Mouse (Mus musculus) brown adipose tissue, adult 24 weeks (tissue): ENCODE data around the gene Tuba3a. TPM values are rescaled to one million over a fixed set of nuclear protein-coding genes. Genes with fewer than 3 reads are reported as not detected.

Source experiments
- H3K27ac ChIP-seq: fragments of 200-500 bp; replicated peaks from 2 replicates; pipeline ENCODE4 v1.5.1; 2012; ENCODE audit warnings: low read depth, mild to moderate bottlenecking, low read length
- H3K4me1 ChIP-seq: fragments of 200-500 bp; 2 replicates; pipeline ENCODE4 v1.6.1; 2012; ENCODE audit warnings: low read length, mixed read lengths; ENCODE audit not compliant: control insufficient read depth, insufficient read depth, insufficient read length
- H3K4me3 ChIP-seq: fragments of 200-500 bp; 2 replicates; pipeline ENCODE4 v1.5.1; 2012; ENCODE audit warnings: low read depth, mild to moderate bottlenecking, low read length, moderate library complexity; ENCODE audit not compliant: insufficient read depth
- polyA plus RNA-seq: library from polyadenylated mRNA; stranded (reverse); fragments of >200 nt; gene quantifications from 2 replicates; pipeline ENCODE4 v1.2.4, GENCODE M21; 2012; ENCODE audit not compliant: missing spikeins, insufficient read depth, insufficient read length

The Tuba3a gene
- polyA plus RNA-seq, 1 experiment = not detected

DNA sequence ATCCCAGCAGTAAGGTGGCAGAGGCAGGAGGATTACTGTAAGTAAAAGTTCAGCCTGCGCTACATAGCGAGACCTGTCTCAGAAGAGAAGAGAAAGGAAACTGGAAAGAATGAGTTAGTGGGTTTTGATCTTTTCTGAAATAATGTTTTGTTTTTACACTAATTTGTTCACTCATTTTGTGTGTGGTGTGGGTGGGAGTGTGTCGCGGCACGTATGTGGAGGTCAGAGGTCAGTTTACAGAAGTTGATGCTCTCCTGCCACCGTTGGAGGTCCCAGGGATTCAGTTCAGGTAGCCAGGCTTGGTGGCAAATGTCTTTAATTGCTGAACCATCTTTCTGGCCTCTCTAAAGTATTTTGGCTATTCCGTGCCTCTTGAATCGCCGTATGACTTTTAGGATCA lies 21.6 kb downstream of the Tuba3a start:
- Histone ChIP-seq H3K4me3 (no peak overlapping the region), H3K27ac (no peak overlapping the region), H3K4me1 (no peaks in the 10 kb centered on the region)

DNA sequence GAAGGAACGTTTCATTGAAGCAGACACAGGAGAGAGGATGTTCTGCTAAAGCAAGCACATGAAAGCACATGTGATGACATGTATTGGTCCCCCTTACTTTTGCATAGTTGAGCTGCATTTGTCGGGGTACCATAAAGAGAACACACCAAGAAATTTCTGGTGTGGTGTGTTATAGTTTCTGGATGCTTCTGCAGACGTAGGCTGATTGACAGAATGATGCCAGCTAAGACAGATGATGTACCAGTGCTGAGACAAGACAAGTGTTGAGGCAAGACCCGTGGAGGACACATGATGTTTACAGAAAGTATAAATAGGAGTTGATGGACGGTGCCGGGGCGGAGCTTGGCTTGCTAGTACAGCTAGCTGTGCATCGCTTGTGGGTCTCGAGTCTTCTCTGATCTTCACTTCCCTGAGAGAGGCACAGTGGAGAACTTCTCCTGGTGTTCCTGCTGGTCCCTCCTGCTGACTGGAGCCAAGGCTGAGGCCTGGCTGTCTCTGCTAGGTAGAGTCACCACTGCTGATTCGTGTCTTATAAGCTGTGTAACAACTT lies 25.8 kb downstream of the Tuba3a start:
- no peak overlapping the region for H3K27ac ChIP-seq
- H3K4me3 ChIP-seq = no peak overlapping the region
- no peaks in the 10 kb centered on the region for H3K4me1 ChIP-seq

DNA sequence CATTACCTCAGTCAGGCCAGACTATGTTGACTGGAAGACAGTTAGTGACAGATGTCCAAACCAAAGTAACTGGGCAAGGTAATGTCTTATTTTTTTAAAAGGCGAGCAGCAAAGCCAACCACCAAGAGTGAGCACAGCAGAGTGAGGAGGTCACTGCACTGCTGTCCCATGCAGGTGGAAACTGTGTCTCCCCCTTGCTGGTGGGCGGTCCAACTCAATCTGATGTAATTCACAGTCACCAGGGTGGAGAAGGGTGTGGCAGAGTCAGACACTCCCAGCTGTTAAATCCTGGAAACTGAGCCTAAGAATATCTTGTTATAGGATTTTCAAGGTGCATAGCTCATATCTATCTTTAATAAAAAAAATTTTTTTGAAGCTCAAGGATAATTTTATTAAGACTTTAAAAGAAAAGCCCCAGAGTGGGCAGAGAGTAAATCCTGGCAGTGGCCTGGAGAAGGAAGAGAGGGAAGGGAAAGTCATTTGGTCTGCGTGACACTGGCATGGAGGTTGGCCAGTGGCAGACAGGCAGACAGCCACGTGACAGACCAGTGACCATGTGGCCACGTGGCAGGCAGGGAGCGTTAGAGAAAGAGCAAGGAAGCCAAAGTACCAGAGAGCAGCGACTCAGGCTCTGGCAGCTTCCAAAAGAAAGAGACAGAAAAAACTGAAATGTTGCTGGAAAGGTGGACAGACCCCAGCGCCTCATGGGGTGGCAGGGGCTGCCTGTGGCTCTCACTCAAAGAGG lies 29.4 kb downstream of the Tuba3a start:
- H3K4me3 ChIP-seq = no peak overlapping the region
- H3K4me1 ChIP-seq = no peaks in the 10 kb centered on the region
- peak overlapping the region; percentile 73 for H3K27ac ChIP-seq

DNA sequence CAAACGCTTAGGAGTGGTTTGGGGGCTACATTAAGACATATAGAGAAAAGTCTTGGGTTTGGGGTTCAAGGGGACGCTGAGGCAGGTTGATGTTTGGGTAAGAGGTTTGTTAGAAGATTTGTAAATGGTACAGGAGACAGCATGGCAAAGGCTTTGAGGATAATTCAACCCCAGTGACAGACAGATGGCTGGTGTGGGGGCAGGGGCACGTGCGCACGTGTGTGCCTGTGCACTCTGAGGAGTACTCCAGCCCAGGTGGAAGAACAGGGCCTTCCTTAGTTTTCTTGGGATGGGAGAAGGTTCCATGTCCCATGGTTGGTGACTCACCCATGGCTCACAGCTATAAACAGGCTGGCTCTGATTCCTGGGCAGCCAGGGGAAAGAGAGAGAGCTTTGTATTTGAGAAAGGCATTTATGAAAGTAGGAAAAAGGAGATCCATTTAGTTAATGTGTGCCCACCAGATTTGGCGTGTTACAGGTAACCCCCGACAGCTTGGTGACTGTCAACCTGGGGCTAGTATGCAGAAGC lies 30.3 kb downstream of the Tuba3a start:
- no peaks in the 10 kb centered on the region for H3K4me1 ChIP-seq
- no peak overlapping the region for H3K4me3 ChIP-seq
- no peak overlapping the region for H3K27ac ChIP-seq

DNA sequence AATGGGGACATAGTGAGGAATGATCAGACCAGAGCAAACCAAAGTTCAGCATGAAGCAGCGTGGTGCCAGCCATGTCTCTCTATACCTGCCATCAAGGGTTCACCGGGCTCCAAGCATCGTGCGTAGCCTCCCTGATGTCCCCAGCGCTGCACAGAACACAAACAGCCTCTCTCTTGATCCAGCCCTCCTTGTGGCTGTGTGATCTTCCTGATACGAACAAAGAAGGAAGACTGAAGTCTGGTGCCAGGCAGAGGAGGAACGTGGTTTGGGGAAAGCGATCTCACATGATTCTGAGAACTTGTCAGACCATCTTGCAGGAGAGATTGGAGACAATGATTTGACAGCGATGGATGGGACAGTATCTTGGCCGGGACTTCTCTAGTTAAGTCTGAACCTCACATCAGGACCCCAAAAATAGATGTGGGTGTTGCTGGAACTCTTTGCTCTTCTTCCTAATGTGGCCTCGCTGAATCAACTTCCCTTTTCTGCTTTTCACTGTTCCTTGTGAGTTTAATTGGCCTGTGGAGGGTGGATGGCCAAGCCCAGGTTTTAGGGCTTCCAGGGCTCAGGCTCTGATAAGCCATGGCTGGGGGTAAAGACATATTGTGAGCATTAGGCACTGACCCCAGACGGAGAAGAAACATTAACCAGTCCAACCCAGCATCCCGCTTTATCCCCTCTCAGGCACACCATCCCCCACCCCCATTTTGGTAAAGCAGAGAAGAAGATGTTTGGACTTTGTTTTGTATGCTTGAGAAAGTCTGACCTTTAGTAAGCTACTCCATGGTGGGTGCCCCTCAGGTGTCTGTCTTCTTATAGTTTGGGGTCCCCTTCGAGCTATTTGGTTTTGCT lies 31.8 kb downstream of the Tuba3a start:
- Histone ChIP-seq H3K4me3 (peak overlapping the region; percentile 22; the same call in 1 of the 2 replicates), H3K4me1 (no peaks in the 10 kb centered on the region), H3K27ac (peak overlapping the region; percentile 59)

DNA sequence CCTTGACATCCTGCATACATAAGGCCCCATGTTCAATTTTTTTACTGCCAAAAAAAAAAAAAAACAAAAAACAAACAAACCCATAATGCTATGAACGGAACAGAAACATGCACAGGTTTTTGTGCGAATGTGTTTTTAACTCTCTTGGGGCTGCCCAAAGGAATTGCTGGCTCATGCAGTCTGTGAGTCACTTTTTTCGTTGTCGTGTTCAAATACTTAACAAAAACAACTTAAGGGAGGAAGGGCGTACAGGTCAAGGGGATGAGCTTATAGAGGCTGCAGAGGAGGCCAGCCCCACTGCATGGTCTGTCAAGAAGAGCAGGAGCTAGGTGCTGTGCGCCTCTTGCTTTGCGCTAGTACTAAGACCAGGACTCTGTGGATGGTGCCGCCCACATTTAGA lies 33.1 kb downstream of the Tuba3a start:
- Histone ChIP-seq H3K27ac (0 out of 2 replicates have a peak overlapping the region, but pooled peaks have one; percentile 34), H3K4me3 (0 out of 2 replicates have a peak overlapping the region, but pooled peaks have one; percentile 2), H3K4me1 (no peaks in the 10 kb centered on the region)

DNA sequence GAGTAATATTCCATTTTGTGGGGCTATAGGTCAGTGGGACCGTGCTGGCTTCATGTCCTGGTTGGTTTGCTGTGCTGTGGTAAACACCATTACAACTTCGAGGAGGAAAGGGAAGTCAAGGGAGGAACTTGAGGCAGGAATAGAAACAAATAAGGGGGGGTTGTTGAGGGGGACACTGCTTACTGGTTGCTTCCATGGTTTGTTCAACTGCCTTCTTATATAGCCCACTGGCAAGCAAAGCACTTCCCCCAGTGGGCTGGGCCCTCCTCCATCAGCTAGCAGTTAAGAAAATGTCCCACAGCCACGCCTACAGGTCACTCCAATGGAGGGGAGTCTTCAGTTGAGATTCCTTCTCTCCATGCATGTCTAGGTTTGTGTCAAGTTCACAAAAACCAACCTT lies 33.6 kb downstream of the Tuba3a start:
- Histone ChIP-seq H3K4me3 (no peak overlapping the region), H3K27ac (no peak overlapping the region), H3K4me1 (no peaks in the 10 kb centered on the region)

DNA sequence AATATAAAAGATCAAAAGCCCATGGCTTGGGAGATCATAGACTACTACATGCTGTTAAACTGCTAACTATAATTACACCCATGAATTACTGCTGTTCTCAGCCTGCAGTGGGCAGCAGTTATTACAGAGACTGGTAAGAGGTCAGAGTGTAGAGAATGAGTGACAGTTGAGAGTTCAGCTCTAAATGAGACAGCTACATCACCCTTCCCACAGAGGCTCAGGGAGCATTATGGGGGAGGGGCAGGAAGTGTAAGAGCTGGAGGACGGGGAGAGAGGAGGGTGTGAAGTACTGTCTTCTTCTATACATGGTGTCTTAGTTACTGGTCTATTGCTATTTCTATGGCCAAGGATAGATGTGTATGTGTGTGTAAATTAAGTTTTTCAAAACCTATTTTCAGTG lies 41.3 kb downstream of the Tuba3a start:
- Histone ChIP-seq H3K4me1 (no peaks in the 10 kb centered on the region), H3K27ac (no peak overlapping the region), H3K4me3 (no peak overlapping the region)

DNA sequence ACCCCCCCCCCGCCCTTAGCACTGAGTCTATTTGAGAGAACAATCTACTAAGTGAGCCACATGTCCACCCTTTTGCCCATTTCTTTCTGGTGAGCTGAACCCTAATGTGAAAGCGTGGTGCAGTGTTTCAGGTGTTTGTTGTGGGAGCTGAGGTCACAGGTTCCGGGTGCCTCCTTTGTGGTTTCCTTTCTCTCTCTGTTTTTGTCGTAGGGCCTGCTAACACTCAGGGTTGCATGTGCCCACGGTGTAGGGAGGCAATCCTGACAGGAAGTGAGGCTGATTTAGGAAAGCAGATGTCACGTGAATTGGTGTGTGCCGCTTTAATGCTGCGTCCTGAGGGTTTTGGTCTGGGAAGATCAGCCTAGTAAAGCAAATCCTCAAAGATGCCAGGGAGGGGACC lies 44.3 kb downstream of the Tuba3a start:
- no peaks in the 10 kb centered on the region for H3K4me1 ChIP-seq
- H3K4me3 ChIP-seq = no peak overlapping the region

DNA sequence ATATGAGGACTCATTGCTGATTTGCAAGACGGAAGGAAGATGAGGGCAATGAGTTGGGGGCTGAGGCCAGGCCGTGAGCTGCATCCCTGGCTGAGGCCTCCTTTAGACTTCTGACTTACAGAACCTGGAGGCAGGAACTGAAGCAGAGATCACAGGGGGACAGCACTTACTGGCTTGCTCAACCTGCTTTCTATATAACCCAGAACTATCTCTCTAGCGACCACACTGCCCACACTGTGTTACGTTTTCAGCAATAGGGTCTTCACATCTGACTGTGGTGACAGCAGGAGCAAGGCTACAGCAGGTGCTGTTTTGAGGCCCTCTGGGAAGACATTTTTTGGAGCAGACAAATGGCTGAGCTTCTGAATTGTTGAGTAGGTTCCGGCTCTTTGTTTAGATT lies 45.2 kb downstream of the Tuba3a start:
- no peaks in the 10 kb centered on the region for H3K4me1 ChIP-seq
- no peak overlapping the region for H3K27ac ChIP-seq
- no peak overlapping the region for H3K4me3 ChIP-seq

More for the DNA sequence above, 44.3 kb downstream of the Tuba3a start:
- H3K27ac ChIP-seq = no peak overlapping the region

DNA sequence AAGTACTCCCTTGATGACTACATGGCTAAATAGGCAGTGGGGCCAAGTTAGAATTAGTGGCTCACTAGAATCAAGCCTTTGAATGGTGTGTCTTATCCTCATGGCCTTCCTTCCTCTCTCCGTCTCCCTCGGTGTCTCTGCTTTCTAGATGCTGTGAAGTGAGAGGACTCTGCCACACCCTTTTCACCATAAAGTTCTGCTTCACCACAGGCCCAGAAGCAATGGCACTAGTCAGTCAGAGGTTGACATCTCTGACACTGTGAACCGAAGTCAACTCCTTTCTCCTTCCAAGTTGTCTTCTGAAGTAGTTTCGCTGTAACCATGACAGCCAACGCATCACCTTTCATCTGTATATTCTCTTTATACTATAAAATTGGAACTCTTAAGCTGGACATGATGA lies 46.3 kb downstream of the Tuba3a start:
- Histone ChIP-seq H3K4me3 (no peak overlapping the region), H3K27ac (no peak overlapping the region), H3K4me1 (no peaks in the 10 kb centered on the region)

DNA sequence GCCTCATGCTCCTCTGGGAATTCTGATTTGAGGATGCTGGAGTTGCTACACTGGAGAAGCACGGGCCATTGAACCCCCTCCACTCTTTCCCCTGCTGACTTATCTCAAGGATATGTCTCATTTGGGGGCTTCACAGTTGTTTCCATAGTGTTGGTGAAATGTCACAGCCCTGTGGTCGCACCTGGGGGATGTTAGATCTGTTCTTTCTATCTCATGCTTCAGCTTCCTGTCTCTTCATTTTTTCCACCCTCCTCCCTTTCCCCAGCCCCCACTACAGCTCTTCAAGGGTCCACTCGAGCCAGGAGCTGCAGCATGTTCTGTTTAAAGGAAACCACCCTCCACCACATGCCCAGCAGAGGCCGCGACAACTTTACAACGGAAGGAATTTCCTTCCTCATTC lies 47.4 kb downstream of the Tuba3a start:
- H3K4me3 ChIP-seq = no peak overlapping the region
- H3K4me1 ChIP-seq = peaks cover 11% of the 10 kb centered on the region
- no peak overlapping the region for H3K27ac ChIP-seq

DNA sequence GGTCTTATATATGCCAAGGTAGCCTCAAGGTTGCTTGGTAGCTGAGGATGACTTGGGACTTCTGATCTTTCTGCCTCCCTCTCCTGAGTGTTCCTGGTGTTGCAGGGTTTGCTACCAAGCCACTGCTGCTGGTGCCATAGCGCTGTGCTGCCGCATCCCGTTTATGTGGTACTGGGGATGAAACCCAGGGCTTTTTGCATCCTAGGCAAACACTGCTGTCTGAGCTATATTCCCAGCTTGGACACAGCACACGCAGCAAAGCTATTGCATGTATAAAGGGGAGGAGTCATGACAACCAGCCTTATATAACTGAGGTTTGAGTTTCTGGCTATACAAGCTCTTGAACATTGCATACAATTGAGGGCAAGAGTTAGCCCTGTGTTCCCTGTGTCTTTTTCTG lies 48.4 kb downstream of the Tuba3a start:
- Histone ChIP-seq H3K27ac (no peak overlapping the region), H3K4me3 (no peak overlapping the region), H3K4me1 (peaks cover 16% of the 10 kb centered on the region)

DNA sequence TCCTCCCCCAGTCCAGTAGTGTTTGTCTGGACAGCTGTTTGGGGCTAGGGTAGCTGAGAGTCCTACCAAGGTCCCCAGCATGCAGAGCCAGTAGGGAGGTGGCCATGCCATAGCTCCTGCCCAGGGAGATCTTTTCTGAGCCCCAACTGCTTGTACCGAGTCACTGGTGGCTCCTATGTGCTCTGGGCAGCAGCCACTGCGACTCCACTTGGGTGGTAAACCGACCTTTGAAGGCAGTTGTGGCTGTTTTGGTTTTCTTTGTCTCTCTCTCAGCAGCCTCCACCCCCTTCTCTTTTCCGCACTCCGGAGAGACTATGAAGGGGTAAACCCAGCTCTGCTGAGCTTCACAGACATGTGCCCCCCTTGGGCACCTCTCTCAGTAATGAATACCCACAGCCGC lies 49.1 kb downstream of the Tuba3a start, which contains the start of gene Cd27:
Cd27 (minus strand) TSS at position 229 of the 400 bp plus-strand sequence.
- Histone ChIP-seq H3K27ac (no peak within 1 kb of the TSS), H3K4me3 (no peak within 1 kb of the TSS), H3K4me1 (peaks cover 16% of the 10 kb centered on the region)

DNA sequence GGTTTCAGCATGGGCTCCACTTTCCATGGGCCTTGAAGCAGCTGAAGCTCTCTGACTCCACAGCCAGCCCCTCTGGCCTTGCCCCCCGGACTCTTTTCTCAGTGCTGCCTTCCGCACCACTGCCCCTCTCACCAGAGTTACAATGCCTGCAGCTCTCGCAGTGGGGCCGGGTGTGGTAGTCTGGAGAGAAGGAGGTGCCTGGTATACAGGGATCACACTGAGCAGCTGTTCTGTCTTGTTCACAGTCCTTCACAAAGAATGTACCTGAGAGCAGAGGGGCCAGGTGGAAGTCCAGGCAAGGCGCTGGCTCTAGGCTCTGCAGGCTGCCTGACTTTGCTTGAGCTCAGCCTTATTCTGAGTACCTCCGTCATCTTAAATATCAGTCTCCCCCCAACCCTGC lies 49.5 kb downstream of the Tuba3a start:
- Histone ChIP-seq H3K27ac (no peak overlapping the region), H3K4me3 (no peak overlapping the region), H3K4me1 (peaks cover 16% of the 10 kb centered on the region)
